Mouse (Mus musculus) ZHBTc4 (cell line): Measurements from ENCODE around the gene Dld.

ENCODE experiments used
- DNase-seq: peaks from one replicate; pipeline ENCODE4 v3.0.0-alpha.2; 2011; ENCODE audit warnings: low read depth, low spot score

Dld gene

DNA sequence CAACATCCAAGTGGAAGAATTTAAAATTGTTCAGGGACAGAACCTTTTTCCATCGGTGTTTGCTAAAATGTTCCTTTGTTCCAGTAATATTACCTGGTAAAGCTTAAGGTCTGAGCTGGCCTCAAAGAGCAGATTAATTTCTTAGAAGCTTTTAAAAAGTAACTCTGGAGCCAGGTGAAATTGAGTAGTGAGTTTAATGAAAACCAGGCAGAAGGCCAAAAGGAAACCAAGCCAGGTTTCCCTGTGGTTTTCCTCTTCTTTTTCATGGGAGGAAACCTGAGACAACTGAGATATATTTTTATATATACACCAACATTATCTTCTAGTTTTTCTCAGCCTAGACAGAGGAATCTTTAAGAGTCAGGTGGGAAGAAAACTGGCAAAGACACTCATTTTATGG is 29.7 kb downstream of the Dld start:
- DNase-seq: no peak

DNA sequence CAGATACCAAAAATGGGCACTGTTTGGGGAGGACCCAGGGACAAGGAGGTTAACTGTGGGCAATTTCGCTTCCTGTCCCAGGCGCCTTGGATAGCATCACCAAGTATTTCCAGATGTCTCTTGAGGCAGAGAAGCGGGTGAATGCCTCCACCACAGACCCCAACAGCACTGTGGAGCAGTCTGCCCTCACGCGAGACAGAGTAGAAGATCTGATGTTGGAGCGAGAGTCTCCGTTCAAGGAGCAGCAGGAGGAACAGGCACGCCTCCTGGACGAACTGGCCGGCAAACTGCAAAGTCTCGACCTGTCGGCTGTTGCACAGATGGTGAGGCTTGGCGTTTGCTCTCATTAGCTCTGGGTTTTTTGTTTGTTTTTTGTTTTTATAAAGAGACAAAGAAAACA is 30.4 kb downstream of the Dld start:
- no peak for DNase-seq

DNA sequence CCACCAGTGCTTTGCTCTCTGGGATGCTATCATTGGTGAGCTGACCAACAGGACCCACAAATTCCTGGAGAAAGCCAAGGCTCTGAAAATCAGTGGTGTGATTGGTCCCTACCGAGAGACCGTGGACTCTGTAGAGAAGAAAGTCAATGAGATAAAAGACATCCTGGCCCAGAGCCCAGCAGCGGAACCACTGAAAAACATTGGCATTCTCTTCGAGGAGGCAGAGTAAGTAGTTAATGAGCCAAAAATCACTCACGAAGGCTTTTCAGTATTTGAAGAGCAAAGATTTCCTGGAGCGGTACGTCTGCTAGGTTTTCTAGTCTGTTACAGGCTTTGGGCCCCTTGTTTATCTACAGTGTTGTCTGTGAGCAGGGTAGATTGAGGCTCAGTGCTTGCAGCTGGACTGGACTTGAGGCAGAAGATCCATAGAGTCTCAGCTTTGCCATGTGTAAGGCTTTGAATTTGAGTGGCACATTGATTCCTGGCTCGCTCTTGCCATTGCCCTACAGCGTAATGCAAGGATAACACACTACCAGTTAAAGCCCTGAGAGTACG is 32.8 kb downstream of the Dld start:
- DNase-seq: no peak

DNA sequence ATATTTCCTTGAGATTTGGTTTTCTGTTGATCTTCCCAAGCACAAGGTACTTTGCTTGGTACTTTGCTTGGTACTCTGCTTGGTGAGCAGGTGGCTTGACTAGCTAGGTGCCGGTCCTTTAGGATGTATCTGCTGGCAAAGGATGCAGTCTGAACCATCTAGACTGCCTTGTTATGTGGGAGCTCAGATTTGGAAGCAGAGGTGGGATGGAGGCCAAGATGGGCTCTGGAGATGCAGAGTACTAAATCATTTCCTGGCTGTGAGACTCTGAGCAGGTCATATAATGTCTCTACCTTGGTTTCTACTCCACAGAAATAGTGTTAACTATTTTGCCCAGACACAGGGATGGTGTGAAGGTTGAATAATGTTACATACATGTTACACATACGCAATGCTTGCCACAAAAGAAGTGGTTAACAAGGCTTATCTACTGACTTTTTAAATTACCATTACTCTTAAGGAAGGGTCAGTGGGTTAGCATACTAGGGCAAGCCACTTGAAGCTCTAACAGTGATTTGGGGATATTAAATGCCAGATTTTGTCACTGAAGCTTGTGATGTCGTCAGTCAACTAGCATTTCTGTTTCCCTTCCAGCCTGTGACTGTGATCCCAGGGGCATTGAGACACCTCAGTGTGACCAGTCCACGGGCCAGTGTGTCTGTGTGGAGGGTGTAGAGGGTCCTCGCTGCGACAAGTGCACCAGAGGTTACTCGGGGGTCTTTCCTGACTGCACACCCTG is 33.4 kb downstream of the Dld start:
- DNase-seq: no peak

DNA sequence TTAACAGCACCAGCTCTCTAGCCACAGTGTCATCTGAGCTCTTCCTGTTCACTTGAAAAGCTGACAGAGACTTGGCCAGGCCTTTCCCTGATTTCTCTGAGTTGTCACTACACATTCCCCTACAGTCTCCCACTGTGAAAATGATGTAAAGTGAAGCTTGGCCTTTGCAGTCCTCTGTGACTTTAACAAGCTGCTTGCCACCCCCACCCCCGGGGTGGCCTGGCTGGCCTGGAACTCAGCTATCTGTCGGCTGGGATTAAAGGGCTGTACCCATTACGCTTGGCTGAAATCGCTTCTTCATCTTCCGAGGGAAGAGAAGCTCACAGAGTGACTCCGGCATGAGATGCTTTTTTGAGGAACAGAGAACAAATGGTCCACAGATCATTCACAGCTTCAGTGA is 35.3 kb downstream of the Dld start:
- no peak for DNase-seq

DNA sequence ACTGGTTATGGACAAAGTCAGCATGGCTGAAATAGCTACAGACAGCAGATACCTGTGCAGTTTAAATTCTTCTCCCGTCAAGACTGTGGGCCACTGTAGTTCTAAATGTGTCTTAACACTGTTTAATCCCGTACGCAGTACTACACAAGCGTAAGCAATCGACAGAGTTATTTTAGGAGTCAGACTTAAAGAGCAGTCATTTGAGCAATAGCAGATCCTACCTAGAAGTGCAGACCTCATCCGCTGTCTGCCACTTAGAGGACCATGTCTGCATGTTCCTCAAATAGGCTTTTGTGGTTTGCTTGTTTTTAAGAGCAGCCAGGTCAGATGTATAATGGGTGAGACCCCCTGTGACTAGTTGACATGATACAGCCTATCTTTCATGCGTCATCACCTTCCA is 36.9 kb downstream of the Dld start:
- no peak for DNase-seq

DNA sequence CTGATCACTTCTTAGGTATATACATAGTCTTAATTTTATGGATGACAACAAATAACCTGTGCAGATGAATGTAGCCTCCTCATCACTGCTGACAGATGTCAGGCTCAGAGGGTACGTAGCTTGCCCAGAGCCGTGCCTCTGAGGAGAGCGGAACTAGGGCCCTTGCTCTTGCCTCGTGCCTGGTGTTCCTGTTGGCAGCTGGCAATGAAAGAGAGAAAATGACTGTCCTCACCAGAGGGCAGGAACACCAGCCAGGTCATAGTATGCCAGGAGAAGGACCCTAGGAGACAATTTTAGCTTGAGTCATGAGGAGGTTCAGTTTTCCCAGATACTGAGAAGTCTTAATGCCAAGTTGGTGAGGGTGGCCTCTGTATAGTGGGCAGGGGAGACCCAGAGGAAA is 38.1 kb downstream of the Dld start:
- no peak for DNase-seq

DNA sequence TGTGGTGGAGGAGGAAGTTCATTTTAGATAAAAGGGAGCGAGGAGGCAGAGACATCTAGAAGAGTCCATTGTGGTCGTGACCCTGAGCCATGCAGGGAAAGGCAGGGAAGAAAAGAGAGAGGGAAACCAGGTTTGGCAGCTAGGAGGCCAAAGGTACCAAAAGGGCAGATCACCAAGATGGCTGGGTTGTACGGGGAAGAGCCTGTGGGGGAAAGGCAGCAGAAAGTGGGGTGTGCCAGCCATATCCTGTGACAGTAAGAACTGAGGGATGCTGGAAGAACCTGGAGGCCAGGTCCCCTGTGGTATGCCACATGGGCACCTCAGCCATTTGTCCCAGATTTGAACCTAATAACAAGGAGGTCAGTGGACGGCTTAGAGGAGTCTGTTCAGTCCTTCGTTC is 39.0 kb downstream of the Dld start:
- DNase-seq: no peak

DNA sequence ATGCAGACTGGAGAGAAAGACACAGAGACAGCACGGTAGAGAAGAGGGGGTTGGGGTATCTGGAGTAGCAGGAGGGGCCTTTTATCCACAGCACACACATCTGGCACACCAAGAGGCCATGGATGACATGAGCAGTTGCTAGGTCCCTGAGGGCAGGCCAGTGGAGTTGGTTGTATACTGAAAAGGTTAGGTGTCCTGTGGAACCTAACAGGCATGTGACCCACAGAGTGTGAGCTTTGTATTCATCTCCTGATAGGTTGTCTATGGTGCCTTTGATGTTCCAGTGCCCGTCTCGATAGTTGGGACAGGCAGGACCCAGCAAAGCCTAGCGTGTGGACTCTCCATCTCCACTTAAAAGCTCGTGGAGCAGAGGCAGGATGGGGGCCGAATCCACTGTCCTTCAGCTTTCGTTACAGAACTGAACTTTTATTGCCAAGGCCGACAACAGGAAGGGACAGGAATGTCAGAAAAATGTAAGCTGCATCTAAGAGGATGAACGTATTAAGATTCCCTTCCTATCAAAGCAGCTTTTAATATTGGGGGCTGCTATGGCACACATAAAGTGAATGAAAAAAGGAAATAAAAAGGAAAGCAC is 39.5 kb downstream of the Dld start:
- DNase-seq: no peak

DNA sequence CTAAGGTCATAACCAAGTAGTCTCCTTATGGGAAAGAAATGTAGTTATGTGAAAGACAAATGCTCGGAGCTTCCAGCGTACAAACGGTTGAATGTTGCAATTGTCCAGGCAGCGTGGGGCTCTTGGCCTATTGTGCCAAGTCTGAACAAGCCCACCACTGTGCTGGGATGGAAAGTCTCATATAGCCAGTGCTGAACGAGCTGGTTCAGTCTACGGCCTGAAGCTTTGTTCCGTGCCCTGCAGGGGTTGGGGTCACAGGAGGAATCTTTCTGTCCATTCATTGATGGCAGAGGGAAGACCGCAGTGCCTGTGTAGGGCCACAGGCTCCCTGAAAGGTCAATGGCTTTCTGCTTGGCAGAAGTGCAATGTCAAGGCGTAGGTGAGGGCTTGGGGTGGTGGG is 40.6 kb downstream of the Dld start:
- no peak for DNase-seq

DNA sequence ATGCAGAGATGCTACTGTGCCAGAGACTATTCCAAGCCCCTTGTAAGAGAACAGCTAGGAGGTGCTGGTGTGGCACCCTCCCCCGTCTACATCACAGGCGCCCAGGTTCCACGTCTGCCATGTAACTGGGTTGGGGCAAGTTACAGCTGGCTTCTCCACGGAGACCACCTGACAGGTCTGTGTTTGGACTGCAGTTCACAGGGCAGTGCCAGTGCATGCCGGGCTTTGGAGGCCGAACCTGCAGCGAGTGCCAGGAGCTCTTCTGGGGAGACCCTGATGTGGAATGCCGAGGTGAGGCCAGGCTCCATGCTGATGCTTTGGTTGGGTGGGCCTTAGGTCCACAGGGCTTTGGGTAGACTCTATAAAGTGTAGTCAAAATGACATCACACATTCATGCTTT is 43.5 kb downstream of the Dld start:
- DNase-seq: no peak

DNA sequence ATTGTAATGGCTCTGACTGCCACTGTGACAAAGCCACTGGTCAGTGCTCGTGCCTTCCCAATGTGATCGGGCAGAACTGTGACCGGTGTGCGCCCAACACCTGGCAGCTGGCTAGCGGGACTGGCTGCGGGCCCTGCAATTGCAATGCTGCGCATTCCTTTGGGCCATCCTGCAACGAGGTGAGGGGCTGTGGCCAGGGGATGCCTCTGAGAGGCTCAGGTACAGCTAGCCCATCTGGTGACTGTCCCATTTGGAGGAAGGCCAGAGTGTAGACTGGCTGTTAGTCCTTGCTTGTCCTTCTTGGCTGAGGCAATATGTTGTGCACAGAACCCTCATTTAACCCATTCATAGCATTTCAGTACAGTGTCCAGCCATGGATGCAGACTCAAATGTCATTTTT is 44.2 kb downstream of the Dld start:
- DNase-seq: peak; percentile 7

DNA sequence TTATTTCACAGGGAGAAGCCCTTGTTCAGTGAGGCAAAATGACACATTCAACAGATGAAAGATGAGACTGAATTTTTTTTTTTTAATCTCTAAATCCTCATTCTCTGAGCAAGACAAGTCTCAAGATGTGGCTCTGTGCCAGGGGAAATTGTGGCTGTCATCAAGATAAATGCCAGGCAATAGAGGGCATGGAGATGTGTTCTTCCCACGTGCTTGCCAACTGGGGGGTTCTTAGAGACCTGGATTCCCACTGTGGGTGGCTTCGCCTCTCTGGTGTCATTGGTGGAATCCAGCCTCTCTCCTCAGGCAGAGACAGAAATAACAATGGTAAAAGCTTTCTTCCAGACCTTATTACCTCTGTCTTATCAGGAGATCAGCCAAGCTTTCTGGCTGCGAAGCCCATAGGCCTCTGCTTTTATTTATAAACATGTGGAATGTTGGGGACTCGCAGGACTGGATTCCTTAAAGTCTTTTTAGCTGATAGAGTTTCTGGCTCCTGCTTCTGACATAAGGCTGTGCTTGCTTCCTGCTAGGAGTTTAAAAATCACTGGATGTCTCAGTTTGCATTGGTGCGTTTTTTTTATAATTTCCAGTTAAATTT is 45.1 kb downstream of the Dld start:
- no peak for DNase-seq

DNA sequence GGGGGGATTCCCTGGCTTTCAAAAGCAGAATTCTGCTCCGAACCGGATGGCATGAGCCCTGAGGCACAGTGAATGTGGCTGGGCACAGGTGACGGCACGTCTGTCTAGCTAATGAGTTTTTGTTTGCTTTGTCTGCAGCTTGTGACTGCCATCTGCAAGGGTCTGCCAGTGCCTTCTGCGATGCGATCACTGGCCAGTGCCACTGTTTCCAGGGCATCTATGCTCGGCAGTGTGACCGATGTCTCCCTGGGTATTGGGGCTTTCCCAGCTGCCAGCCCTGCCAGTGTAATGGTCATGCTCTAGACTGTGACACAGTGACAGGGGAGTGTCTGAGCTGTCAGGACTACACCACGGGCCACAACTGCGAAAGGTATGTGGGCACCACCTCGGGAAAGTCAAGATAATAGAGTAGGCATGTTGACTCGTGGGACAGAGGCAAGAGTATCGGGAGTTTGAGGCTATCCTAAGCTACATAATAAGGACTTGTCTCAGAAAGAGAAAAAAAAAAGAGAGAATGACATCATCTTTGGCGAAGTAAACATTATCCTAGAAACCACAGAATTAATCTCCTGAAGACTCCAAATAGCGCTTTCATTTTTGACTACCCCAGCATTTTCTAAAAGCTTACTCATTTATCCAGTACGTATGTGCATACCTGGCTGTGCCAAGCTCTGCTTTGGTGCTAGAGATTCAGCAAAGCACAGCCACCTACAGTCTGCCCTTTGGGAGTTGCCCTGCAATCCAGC is 48.3 kb downstream of the Dld start:
- no peak for DNase-seq

DNA sequence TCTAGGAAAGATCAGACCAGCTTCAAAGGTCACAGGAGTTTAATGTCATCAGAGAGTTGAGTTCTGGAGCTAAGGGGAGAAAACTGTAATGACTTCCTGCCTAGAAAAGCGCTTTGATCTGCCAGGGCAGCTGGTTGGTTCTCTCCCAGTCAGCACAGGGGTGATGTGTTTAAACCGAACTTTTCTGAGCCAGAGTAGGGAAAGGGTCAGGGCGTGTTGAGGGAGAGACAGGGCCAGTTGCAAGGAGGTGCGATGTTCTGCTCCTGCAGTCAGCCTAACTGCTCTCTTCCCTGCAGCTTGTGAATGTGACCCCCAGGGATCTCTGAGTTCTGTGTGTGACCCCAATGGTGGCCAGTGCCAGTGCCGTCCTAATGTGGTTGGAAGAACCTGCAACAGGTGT is 49.0 kb downstream of the Dld start:
- no peak for DNase-seq

DNA sequence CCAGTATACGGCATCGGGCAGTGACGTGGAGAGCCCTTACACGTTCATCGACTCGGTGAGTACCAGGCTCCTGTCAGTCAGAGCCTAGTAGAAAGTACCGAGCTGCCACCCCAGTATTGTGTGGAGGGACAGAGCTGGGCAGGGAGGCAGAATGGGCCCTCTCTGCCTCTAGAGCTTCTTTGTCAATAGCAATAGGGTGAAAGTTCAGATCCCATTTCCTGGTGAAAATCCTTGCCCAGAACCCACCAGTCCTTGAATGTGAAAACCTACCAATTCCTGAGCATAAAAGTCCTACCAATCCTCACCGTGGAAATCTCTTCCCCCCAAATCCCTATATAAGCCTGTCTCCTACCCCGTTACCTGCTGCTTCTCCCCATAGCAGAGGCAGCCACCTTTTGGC is 51.0 kb downstream of the Dld start:
- DNase-seq: no peak

DNA sequence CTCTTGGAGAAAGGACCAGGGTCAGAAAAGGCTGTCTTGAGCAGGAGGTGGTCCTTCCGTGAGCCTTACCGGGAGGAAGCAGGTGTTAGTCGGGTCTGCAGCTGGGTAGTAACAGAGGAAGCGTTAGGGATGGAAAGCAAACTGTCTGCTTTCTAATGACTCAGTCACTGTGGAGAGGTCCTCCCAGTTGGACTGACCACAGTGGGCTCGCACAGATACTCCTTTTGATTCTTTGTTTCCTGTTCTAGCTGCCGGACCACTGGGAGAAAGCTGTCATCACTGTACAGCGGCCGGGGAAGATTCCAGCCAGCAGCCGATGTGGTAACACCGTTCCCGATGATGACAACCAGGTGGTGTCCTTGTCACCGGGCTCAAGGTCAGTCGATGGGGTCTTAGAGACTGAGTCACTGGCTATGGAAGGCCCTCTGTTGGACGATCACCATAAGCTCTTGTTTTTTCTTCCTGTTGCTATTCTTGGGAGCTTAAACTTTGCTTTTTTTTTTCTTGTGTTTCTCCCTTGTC is 51.5 kb downstream of the Dld start:
- DNase-seq: no peak

DNA sequence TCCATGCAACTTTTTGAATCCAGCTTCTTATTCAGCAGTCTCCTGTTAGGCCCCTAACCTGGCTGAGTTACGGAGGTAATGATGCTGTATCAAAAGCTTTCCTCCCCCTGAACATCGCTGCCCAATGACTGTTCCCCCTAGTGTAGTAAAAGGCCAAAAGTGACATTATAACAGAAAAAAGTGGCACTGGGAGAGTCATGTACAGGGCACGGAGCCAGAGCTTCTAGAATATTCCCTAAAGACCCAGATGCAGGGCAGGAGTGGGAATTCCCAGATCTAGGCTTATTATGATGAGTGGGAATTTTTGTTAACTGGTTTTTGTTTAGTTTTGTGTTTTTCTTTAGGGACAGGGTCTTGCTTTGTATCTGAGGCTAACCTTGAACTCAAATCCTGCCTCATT is 52.1 kb downstream of the Dld start:
- no peak for DNase-seq

DNA sequence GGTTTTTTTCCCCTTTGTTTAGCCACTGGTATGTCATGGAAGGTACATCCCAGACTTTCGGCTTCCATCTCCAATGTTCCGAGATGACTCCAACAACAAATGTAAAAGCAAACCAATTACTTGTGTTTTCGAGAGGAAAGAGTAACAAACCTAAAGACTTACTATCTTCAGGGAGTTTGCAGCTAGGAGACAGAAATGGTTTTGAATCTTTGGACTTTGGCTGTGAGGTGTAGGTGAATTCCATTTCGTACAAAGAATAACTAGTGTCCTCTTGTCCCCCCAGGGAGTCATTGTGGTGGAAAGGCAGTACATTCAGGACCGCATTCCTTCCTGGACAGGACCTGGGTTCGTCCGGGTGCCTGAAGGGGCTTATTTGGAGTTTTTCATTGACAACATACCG is 52.7 kb downstream of the Dld start:
- DNase-seq: no peak

DNA sequence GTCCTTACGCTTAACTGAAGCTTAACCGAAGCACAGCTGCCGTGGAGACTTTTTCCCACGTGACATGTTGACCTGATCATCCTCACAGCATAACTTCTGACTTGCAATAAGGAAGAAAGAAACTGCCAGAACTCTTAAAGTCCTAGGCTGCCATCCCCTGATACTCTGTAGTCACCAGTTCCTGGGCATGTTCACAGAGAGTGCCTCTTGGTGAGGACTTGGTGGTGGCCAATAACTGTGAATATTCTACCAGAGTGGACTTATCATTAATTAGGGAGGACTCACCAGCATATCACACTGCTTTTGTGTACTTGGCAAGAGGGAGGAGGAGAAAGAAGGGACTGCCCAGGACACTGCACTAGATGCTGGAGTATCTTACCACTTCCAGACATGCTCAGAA is 53.1 kb downstream of the Dld start:
- no peak for DNase-seq

DNA sequence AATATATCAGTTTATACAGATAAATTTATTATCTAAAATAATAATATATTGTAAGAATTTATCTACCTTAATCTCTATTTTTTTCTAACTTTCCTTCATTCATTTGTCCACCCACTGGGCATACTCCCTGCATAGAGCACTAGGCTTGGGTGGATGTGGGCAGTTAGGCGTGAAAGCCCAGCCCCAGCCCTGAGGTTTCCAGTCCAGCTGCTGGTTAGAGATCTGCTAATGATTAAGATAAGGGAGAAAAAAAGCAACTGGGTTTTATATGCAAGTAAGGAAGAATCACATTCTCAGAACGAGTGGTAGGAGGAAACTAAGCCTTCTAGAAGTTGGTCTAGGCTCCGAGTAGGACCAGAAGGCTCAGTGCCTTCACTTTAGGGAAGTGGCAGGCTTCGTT is 55.2 kb downstream of the Dld start:
- DNase-seq: no peak

DNA sequence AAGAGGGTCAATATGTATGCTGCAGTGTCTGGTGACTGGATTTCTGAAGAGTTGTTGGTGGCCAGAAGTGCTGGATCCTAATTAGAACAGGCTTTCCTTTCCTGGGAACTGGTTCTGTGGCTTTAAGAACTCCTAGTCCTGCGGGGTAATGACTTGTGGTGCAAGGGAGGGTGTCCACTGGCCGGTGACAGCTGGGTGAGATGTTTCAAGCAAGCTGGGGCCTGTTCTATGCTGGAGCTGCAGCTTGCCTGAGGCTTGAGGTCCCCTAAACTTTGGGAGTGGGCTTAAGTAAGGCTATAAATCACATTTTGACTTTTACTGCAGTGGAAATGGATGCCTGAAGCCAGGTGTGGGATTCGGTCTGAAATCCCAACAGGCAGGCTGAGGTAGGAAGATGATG is 55.7 kb downstream of the Dld start:
- DNase-seq: no peak
